Mouse (Mus musculus): ENCODE measurements around the gene Pla2g4b.
A peak's percentile ranks its signal among the peaks of the same experiment; 100 is the strongest.

Pla2g4b gene

DNA sequence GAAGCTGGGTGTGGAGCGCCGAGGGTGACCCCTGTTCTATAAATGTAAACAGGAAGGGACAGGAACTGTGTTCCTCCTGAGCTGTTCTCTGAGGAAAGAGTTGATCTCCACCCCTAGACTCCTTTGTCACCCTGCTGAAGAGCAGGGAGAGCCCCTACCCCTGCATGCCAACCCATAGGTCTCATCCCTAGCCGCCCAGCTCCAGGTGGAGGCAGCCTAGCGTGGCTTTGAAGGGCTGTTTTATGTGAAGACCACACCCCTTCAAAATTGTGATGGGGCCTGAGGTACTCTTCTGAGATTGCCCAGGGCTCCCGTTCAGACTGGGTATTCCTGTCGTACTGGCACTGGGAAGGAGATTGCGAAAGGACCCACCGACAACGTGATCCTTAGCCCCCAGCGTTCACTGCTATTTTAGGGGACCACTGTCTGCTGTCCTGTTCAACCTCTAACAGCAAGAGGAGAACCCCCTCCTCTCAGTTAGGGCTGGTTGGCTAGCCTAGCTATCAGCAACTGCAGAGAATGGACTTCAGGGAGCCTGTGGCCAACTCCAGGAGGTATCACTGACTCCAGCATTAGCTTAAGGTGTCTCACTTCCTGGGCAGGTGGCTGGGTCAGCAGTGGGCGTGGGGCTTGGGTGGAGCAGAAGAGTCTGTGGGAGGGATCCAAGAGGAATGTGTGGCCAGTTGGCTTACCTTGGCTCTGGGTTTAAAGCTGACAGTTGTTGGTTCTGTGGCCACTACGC is at the start of gene Pla2g4b:
TSS of gene Pla2g4b (plus strand) at position 692 of the 742 bp plus-strand sequence.
- DNase-seq (ENCODE audit: low spot score), result no peak

DNA sequence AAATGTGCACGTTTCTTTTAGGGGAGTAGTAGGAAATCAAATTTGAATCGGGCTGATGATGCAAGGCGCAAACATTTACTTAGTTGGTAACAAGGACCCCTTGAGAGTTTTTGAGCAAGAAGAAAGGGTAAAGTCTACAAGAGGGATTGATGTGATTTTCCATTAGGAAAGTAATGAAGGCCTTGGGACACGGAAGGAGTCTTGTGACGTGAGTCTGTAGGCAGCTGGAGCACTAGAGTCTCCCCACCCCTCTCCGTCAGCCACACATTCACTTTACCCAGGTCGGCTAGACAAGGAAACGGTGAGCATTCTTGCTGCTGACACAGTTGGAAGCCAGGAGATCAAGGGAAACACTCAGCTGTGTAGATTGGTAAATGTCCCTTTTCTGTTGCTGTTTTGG is 47.3 kb upstream of the Pla2g4b start:
- no peak for DNase-seq (ENCODE audit: low spot score)

DNA sequence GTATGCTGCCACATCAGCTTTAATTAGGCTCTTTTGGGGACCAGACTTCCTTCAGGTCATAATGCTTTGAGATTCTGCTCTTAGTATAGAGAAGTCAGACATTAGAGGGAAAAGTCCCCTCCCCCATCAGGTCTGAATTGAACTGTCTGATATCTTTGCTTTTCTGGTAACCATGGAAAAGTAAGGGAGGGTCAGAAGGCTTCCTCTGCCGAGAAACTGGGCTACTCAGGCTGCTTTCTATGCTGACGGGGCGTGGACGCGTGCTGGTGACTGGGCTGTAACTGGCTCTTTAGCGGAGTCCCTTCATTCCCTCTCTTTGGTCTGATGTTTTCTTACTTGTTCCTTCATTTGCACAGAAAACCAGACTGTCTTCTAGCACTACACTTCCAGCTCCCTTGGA is 46.8 kb upstream of the Pla2g4b start:
- DNase-seq (ENCODE audit: low spot score), result no peak

DNA sequence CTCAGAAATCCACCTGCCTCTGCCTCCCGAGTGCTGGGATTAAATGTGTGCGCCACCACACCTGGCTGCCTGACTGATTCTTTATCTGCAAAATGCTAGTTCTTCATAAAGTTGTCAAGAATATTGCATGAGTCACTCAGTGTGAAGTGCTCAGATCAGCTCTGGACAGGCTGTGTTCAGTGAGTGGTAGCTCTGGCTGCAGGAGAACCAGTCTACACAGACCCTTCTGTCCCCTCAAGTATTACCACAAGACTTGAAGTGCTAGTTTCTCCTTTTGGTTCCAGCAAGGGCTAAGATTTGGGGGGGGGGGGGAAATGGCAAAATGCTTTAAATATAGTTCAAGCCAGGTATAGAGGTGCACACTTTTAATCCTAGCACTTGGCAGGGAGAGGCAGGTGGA is 45.8 kb upstream of the Pla2g4b start:
- no peak for DNase-seq (ENCODE audit: low spot score)

DNA sequence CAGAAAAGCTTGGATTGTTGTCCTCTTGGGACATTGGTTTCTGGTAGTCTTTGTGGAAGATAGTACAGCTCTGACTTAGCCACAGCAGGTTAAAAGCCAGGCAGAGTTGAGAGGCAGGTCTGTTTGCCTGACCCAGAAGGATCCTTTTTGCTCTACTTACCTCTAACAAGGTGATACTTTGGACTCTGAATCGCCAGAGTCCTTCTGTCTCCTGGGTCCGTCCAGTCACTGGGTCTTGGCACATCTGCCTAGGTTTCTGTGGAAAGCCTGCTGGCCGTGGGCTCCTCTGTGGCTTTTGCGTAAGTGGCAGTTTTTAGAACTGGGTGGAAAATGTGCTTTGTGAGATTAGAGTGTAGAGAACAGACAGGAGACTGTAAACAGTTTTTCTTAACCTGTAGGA is 44.3 kb upstream of the Pla2g4b start:
- no peak for DNase-seq (ENCODE audit: low spot score)

DNA sequence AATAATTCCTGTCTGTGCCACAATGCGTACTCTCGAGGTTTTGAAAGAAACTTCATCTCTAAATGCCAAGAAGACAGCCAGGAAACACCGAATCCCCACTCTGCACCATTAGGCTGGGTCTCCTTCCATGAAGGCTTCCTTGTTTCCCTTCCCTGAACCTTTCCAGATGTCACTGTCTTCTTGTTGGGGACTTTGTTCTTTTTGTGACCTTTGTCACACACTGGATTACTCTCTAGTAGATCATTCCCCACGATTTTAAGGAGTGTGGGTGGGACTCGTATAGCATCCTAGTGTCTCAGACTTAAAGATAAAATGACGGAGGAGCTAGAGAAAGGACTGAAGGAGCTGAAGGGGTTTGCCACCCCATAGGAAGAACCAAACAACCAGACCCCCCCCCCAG is 42.3 kb upstream of the Pla2g4b start:
- DNase-seq (ENCODE audit: low spot score), result no peak

DNA sequence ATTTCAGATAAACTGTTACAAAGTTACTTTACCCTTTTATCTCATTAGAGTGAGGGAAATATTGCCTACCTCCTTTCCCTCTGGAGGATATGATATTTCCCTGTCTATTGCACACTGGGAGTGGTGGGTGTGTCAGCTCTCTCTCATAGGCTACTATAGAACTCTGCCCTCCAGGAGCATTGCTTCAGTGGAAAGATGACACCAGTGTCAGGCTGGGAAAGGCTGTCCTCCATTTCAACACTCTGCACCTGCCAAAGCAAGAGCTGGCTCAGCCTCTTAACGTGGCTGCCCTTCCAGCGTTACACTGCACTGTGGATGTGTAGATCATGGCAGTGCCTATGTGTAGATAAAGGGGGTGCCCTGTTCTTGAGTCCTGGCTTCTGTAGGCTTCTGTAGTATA is 40.9 kb upstream of the Pla2g4b start:
- no peak for DNase-seq (ENCODE audit: low spot score)

DNA sequence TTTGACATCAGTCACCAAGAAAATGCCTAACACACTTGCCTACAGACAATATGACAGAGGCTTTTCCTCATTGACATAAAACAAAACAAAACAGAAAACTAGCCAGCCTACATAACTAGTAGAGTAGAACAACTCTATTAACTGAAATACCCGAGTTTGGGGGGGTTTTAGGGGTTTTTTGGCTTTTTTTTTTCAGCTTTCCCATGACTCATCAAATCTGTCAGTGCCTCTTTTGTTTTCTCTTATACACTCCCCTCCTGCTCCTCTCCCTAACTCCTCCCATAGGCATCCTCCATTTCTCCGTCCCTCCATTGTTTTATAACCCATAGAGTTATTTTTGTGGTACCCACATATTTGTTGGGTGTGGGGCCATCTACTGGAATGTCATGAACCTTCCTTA is 39.7 kb upstream of the Pla2g4b start:
- no peak for DNase-seq (ENCODE audit: low spot score)

DNA sequence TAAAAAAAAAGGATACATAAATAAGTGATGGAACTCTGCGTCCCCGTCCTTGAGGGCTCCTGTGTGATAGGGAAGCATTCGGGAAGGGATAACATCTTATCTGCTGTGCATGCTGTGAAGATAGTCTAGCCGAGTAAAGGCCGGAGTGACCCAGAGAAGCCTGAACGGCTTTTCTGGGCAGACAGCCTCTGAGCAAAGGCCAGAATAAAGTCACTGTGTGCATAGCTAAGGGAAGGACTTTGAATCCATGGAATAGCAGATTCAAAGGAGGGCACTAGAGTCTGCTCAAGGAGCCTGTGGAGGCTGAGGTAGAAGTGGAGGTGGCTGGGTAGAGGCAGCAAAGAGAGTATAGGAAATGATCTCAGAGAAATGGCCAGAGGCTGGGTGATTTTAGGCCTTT is 38.4 kb upstream of the Pla2g4b start:
- DNase-seq (ENCODE audit: low spot score), result no peak

DNA sequence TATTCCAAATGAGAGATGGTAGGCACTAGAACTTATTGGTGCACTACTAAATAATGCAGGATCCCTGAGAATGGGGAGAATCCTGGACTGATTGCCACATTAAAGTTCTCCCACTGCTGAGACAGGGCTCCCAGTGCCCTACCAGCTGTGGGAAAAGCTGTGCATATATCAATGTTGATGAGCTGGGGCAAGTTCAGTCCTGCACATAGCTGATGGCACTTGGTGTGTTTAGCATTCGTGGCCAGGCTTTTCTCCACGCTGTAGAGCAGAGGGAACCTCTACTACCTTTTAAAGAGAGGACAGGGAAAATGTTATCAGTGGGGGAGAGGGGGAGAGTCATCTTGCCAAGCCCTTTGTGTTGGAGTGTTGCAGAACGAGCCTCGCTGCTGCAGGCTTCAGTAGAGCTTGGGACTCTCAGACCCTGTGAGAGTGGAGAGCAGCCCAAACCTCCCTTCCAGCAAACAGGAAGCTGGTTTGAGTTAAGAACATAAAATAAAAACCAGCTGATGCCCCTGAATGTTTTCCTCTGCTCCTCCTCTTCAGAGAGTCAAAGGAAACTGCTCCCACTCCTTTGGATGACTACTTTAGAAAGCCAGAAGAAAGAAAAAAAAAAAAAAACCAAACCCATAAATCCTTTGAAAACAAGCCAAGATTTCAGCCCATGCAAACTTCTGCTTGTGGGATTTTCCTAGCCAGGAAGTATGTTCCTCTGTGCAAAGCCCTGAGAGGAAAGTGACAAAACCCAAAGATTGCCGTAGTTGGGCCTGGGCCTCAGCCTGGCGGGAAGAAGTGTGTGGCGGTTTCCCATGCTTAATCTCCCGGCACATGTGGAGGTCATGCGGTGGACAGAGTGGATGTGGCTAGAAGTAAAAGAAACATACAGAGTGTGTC is 37.6 kb upstream of the Pla2g4b start:
- DNase-seq (ENCODE audit: low spot score), result no peak

DNA sequence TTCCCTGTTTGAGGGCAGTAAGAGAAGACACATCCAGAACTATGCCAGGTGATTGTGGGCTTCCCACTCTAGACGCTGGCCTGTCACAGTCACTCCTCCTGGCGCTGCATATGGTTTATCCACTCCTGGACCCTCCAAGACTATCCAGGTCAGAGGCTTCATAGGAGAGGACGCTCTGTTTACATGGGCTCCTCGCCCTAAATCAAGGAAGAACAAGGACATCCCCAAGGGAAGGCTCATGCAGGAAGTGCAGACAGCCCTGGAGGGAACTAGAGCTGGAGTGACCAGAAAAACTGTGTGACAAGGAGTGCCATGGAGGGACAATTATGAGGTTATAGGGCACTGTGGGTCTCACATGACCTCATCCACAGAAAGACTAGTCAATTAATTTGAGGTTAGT is 35.9 kb upstream of the Pla2g4b start:
- DNase-seq (ENCODE audit: low spot score), result no peak

DNA sequence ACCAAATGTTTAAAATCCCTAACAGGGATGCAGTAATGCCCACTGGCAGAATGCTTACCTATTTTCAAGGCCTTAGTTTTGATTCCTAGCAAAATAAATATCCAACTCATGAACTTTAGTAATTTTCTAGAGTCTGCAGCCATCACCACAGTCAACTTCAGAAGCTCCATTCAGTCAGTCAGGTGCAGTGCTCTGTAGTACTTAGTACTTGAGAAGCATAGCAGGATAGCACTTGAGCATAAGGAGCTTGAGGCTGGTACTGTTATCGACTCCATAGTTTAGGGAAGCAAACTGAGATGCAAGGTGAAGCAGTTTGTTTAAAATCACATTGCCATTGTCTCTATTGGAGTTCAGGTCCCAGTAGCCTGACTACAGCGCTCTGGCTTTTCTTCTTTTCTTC is 33.5 kb upstream of the Pla2g4b start:
- no peak for DNase-seq (ENCODE audit: low spot score)

DNA sequence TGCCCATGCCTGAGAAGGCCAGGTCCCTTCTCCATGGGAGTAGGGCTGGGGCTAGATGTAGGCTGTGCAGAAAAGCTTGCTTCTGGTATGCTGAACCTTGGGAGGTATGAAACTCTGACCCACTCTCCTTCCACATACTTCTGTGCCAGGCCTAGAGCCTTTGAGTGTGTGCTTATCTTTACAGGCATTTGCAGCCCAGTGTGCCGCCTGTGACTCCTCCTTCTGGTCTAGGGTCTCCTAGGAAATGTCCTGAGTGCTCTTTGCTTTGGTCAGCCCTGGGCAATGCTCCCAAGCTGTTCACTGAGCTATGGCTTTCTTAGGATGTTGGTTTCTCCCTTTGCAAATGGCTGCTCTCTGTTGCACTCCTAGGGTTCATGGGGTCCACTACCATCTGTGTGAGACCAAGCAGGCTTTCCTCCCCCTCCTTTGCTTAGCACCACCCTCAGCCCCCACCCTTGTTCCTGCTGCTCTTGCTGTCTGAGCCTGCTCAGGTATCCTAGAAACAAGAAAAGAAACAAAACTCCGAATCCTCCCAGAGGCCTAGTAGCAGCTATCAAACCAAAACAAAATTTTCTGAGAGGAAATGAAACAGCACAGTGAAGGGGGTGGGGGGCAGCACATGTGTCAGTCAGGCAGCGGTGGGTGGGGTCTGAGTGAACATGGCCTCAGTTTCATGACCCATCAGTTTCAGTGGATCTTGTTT is 32.2 kb upstream of the Pla2g4b start:
- no peak for DNase-seq (ENCODE audit: low spot score)

DNA sequence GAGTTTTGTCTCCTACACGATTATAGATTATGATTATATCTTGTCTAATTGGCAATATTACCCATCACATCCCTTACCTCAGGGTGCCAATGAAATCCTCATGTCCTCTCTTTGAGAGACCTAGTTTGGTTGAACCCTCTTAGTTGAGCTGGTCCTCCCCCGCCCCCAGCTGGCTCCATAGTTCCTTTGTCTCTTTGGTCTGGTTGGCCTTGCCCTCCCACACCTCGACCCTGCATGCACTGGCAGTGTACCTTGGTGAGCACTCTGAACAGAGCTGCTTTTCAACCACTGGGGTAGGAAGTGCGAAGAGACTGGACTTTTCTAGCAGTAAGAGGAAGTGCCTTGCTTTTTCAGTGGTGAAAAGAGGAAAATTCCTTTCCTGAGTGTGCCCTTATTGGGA is 31.3 kb upstream of the Pla2g4b start:
- no peak for DNase-seq (ENCODE audit: low spot score)

DNA sequence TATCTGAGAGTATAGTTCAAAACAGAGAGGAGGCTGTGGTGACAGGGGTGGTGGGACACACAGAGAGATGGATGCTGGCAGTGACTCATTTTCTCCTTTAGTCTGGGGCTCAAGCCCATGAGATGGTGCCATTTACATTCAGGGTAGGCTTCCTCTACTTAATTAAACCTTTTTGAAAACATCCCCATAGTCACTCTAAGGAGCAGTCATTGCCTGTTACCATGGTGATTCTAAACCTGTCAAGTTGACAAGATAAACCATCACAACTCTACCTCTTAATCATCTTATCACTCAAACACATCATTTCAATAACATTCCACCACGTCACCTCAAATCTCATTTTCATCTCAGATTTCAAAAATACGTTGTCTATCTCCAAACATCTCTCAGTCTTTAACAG is 29.2 kb upstream of the Pla2g4b start:
- no peak for DNase-seq (ENCODE audit: low spot score)

DNA sequence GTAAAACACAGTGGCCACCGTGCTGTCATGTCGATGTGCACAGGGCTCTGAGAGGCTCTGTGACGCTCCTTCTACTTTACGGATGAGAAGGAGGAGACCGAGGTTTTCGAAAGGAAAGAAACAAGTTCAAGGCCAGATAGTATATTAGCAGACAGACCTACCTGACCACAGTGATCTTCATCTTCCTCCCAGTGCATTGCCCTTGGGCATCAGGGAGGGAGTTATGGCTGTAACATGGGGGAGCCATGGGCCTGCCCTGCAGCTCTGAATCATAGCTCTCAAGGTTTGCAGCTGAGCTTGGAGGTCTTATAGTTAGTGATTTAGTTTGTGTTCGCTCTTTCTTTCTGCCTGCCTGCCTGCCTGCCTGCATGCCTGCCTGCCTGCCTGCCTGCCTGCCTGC is 26.5 kb upstream of the Pla2g4b start:
- no peak for DNase-seq (ENCODE audit: low spot score)

DNA sequence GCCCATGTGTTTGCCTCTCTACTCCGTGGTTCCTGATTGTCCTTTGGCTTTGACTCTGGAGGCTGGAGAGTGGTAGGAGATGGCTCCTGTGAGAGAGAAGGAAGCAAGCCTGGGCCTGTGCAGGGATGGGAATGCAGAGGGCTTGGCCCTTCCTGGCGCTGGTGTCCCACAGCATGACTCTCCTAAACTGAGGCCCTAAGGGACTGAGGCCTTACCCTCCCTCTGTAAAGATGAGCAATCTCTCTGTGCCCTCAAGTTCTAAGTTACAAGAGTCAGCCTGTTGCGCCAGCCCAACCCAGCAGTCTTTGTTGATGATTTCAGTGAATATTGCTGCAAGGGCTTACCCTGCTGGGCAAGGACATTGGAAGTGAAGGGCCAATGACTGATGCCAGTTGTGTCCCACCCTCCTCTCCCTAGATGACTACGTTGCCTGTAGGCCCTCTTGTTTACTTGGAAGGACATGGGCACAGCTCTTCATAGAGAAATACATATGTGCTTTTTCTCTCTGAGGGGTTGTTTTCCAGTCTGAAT is 25.5 kb upstream of the Pla2g4b start:
- no peak for DNase-seq (ENCODE audit: low spot score)

DNA sequence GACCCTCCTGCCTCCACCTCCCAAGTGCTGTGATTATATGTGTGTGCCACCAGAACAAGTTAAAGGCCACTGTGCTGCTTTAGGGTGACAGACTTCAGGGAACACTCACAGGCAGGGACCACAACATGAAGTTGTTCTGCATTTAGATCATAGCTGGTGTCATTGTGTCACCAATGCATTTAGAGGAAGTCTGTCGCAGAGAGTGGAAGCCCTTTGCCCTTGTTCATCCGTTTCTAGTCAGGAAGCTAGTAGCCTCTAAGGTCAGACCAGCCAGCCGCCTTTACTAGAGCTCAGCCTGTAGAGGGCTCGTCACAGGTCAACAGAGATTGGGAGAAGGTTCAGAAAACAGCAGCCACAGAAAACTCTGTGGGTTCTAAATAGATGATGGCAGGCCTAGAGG is 24.5 kb upstream of the Pla2g4b start:
- no peak for DNase-seq (ENCODE audit: low spot score)

DNA sequence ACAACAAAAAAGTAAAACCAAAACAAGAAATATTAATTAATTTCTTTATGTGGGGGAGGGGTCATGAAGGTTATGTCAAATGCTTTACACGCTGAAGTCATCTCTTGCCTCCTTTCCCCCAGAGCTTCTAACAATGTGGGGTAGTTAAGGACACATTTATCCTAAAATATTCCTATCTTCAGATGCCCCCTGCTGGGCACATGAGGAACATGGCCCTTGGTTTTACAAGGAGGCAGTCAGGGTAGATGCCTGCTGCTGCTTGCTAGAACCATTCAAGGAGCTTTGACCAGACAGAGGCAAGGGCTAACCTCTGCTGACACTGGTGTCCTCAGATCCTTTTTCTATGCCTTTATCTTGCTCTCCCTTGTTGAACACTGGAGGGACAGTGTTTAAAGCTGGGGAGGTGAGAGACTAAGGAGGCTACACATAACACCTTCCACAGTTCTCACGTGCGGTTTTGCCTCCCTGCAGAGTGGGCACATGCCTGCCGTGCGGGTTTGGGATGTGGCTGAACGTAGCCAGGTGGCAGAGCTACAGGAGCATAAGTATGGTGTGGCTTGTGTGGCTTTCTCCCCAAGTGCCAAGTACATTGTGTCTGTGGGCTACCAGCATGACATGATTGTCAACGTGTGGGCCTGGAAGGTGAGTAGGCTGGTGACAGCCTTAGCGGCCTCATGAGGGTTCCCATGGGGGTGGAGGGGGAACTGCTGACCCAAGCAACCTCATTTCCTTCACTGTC is 21.6 kb upstream of the Pla2g4b start:
- peak; percentile 54 for DNase-seq (ENCODE audit: low spot score)

DNA sequence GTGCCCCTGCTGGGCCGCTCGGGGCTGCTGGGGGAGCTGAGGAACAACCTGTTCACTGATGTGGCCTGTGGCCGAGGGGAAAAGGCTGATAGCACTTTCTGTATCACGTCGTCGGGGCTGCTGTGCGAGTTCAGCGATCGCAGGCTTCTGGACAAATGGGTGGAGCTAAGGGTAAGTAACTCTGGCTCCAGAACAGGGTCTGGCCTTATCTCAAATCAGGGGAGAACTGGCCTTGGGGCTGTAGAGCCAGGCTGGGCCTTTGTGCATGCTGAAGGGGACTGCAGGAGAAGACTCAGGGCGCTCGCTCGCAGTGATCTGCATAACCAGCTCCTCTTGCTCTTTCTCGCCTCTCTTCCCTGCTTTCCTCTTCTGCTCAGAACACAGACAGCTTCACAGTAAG is 20.3 kb upstream of the Pla2g4b start:
- no peak for DNase-seq (ENCODE audit: low spot score)

DNA sequence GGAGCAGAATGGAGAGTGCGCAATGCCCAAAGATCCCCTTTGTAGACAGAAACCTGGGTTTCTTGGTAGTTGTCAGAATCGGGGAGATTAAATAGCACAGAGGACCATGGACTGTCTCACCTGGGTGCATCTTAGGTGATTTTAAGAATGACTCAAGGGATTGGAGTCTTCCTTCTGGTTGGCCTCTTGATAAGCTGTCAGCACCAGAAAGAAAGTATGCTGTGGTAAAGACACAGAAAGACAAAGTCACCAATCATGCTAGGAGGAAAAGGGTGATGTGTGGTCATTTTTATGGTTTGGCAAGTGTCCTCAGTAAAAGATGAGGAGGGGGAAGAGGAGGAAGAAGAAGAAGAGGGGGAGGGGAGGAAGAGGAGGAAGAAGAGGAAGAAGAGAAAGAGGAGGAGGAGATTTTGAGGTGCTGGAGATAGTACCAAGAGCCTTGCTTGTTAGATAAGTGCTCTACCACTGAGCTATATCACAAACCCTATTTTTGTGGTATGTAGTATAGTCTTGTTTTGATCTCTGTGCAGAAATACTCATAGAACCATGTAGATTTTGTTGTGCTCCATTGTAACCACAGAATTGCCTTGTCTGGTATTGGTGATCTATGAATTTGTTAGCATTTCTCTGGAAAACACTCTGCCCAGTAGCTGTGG is 19.3 kb upstream of the Pla2g4b start:
- no peak for DNase-seq (ENCODE audit: low spot score)

Measured in ovary, postnatal 14 days (tissue).